Mouse (Mus musculus): ENCODE results near the gene Wscd2. TPM values are rescaled to one million over a fixed set of nuclear protein-coding genes. Genes with fewer than 3 reads are reported as not detected.

Wscd2 gene
- total RNA-seq, 2 experiments from 2014 or later = 83.5 to 86.8 TPM

GRCm38 (mm10) chr5:113485584-113486162, 4.5 kb upstream of the Wscd2 start:
- no peak for DNase-seq

- no peak for DNase-seq
Observed at GRCm38 (mm10) chr5:113487879-113488278, 2.3 kb upstream of the Wscd2 start.

- no peak for DNase-seq
Observed at GRCm38 (mm10) chr5:113489617-113490016, 516 bp upstream of the Wscd2 start.

- DNase-seq = peak; percentile 68 to 71
Observed at GRCm38 (mm10) chr5:113490467-113491260, 531 bp downstream of the Wscd2 start.

GRCm38 (mm10) chr5:113491552-113491951, 1.4 kb downstream of the Wscd2 start:
- DNase-seq = no peak

- DNase-seq = no peak
Observed at GRCm38 (mm10) chr5:113491988-113492387, 1.9 kb downstream of the Wscd2 start.

GRCm38 (mm10) chr5:113492417-113493035, 2.4 kb downstream of the Wscd2 start:
- DNase-seq = no peak

GRCm38 (mm10) chr5:113493997-113494396, 3.9 kb downstream of the Wscd2 start:
- DNase-seq = no peak

GRCm38 (mm10) chr5:113496926-113497325, 6.8 kb downstream of the Wscd2 start:
- DNase-seq = no peak

GRCm38 (mm10) chr5:113499421-113499820, 9.3 kb downstream of the Wscd2 start:
- no peak for DNase-seq

GRCm38 (mm10) chr5:113503276-113503675, 13.1 kb downstream of the Wscd2 start:
- no peak for DNase-seq

- no peak for DNase-seq
Observed at GRCm38 (mm10) chr5:113504654-113505053, 14.5 kb downstream of the Wscd2 start.

GRCm38 (mm10) chr5:113506065-113506464, 15.9 kb downstream of the Wscd2 start:
- no peak for DNase-seq

GRCm38 (mm10) chr5:113506779-113507178, 16.6 kb downstream of the Wscd2 start:
- DNase-seq = no peak

- no peak for DNase-seq
Observed at GRCm38 (mm10) chr5:113509167-113509566, 19.0 kb downstream of the Wscd2 start.

- DNase-seq = no peak
Observed at GRCm38 (mm10) chr5:113513640-113514039, 23.5 kb downstream of the Wscd2 start.

GRCm38 (mm10) chr5:113514062-113514461, 23.9 kb downstream of the Wscd2 start:
- DNase-seq = no peak

GRCm38 (mm10) chr5:113516119-113516872, 26.2 kb downstream of the Wscd2 start:
- DNase-seq = no peak

- no peak for DNase-seq
Observed at GRCm38 (mm10) chr5:113516873-113517336, 26.8 kb downstream of the Wscd2 start.

- DNase-seq = no peak
Observed at GRCm38 (mm10) chr5:113517387-113517786, 27.3 kb downstream of the Wscd2 start.

- DNase-seq = no peak
Observed at GRCm38 (mm10) chr5:113521037-113521436, 30.9 kb downstream of the Wscd2 start.

- DNase-seq = no peak
Observed at GRCm38 (mm10) chr5:113538826-113539225, 48.7 kb downstream of the Wscd2 start.

GRCm38 (mm10) chr5:113539438-113539837, 49.3 kb downstream of the Wscd2 start:
- DNase-seq = no peak
